Mouse (Mus musculus) MN1 (cell line): ENCODE data around the gene Prr27.

Source experiments
- DNase-seq: peaks from one replicate; pipeline ENCODE4 v3.0.0-alpha.2; 2016; ENCODE audit warnings: low spot score

Prr27 gene

GRCm38 (mm10) chr5:87825386-87825785, at the start of gene Prr27:
Prr27 (plus strand) TSS chr5:87825686.
- no peak for DNase-seq

- no peak for DNase-seq
These were observed 42.8 kb upstream of the Prr27 start for GRCm38 (mm10) chr5:87782731-87783130.

GRCm38 (mm10) chr5:87807782-87808181, 17.7 kb upstream of the Prr27 start, which contains the start of gene Csn1s2b:
Csn1s2b (plus strand) TSS chr5:87808082.
- no peak for DNase-seq

GRCm38 (mm10) chr5:87809253-87809652, 16.2 kb upstream of the Prr27 start:
- no peak for DNase-seq

GRCm38 (mm10) chr5:87855136-87855716, 29.7 kb downstream of the Prr27 start:
- no peak for DNase-seq

- DNase-seq, result no peak
These were observed 44.6 kb downstream of the Prr27 start for GRCm38 (mm10) chr5:87870084-87870483.

GRCm38 (mm10) chr5:87871423-87871822, 45.9 kb downstream of the Prr27 start:
- no peak for DNase-seq

- DNase-seq, result no peak
These were observed 59.2 kb downstream of the Prr27 start, which contains the start of gene Odam for GRCm38 (mm10) chr5:87884729-87885128. Odam (plus strand) TSS chr5:87885029.
